Mouse (Mus musculus) neutrophil, adult 65 days (primary cell): ENCODE measurements around the gene Cited1. TPM values are rescaled to one million over a fixed set of nuclear protein-coding genes. Genes with fewer than 3 reads are reported as not detected.

ENCODE experiments used
- total RNA-seq: library from RNA; stranded (reverse); gene quantifications from 2 replicates; pipeline ENCODE4 v1.2.4, GENCODE M21; 2023

Gene Cited1
- not detected in 2 replicates for total RNA-seq

GRCm38 (mm10) chrX:102251937-102252860 is at the start of gene Cited1:
TSS of gene Cited1 (minus strand) at chrX:102252181.

Other genes starting within 250 kb of the Cited1 start
- gene Rtl5, start 180.9 kb downstream of the Cited1 start, total RNA-seq: 1.3 and 4.8 TPM in 2 replicates
- gene Pin4, start 132.7 kb downstream of the Cited1 start, total RNA-seq: 12.0 and 17.7 TPM in 2 replicates
- gene Ercc6l, start 95.1 kb downstream of the Cited1 start, total RNA-seq: 7.5 and 8.3 TPM in 2 replicates
- 633 and 671 TPM in 2 replicates for gene Rps4x, start 62.8 kb downstream of the Cited1 start, total RNA-seq